Mouse (Mus musculus) heart, postnatal 36 days (tissue): ENCODE data around the gene Dnaic1. TPM values are rescaled to one million over a fixed set of nuclear protein-coding genes. Genes with fewer than 3 reads are reported as not detected.
"Not testable (repeated sequence)": the region's sequence is repeated elsewhere in the genome, so short reads cannot be mapped to it uniquely, and the experiment has no call there.

Experiments used
- DNase-seq, 2 experiments: peaks; one replicate each; pipeline ENCODE4 v3.0.0; 2021 to 2022
- intact Hi-C: fragments of 180-260 bp; cut with DNase I; formaldehyde crosslinking; loops from one replicate; pipeline ENCODE4 v1.15.1; 2025
- total RNA-seq, 2 experiments: library from RNA; stranded (reverse); gene quantifications; 2 replicates each; pipeline ENCODE4 v1.2.3; 2021

Dnaic1 gene
- total RNA-seq, 2 experiments from 2014 or later = 2.6 to 3.7 TPM

GRCm38 (mm10) chr4:41659556-41659955 lies 90.0 kb downstream of the Dnaic1 start:
- no peak for DNase-seq
- intact Hi-C loops = no loop called here

- intact Hi-C loops = no loop called here
- DNase-seq = no peak
Observed at GRCm38 (mm10) chr4:41660851-41661430, 91.4 kb downstream of the Dnaic1 start.

GRCm38 (mm10) chr4:41662723-41663122 lies 93.1 kb downstream of the Dnaic1 start:
- intact Hi-C loops = no loop called here
- no peak for DNase-seq

- intact Hi-C loops = no loop called here
- DNase-seq = no peak
Observed at GRCm38 (mm10) chr4:41663614-41664013, 94.0 kb downstream of the Dnaic1 start.

- no peak for DNase-seq
- intact Hi-C loops = no loop called here
Observed at GRCm38 (mm10) chr4:41664533-41664932, 95.0 kb downstream of the Dnaic1 start.

GRCm38 (mm10) chr4:41665009-41665675 lies 95.6 kb downstream of the Dnaic1 start:
- DNase-seq = no peak

GRCm38 (mm10) chr4:41666646-41667045 lies 97.1 kb downstream of the Dnaic1 start:
- no peak for DNase-seq
- intact Hi-C loops = no loop called here

More at GRCm38 (mm10) chr4:41665009-41665675, 95.6 kb downstream of the Dnaic1 start:
- intact Hi-C loops = no loop called here

GRCm38 (mm10) chr4:41670836-41671235 lies 101.3 kb downstream of the Dnaic1 start:
- intact Hi-C loops = no loop called here
- no peak for DNase-seq

- intact Hi-C loops = no loop called here
Observed at GRCm38 (mm10) chr4:41671500-41671899, 101.9 kb downstream of the Dnaic1 start.

GRCm38 (mm10) chr4:41671963-41672480 lies 102.4 kb downstream of the Dnaic1 start:
- intact Hi-C loops = no loop called here
- no peak for DNase-seq

More at GRCm38 (mm10) chr4:41671500-41671899, 101.9 kb downstream of the Dnaic1 start:
- DNase-seq = no peak

GRCm38 (mm10) chr4:41672522-41672963 lies 103.0 kb downstream of the Dnaic1 start:
- intact Hi-C loops = no loop called here
- no peak for DNase-seq

- intact Hi-C loops = no loop called here
- DNase-seq = no peak
Observed at GRCm38 (mm10) chr4:41673186-41673585, 103.6 kb downstream of the Dnaic1 start.

- intact Hi-C loops = no loop called here
- DNase-seq = no peak
Observed at GRCm38 (mm10) chr4:41676248-41677005, 106.9 kb downstream of the Dnaic1 start.

- no peak for DNase-seq
- intact Hi-C loops = no loop called here
Observed at GRCm38 (mm10) chr4:41677006-41677629, 107.5 kb downstream of the Dnaic1 start.

- intact Hi-C loops = no loop called here
- no peak for DNase-seq
Observed at GRCm38 (mm10) chr4:41678863-41679262, 109.3 kb downstream of the Dnaic1 start.

- intact Hi-C loops = no loop called here
- no peak for DNase-seq
Observed at GRCm38 (mm10) chr4:41679291-41679690, 109.7 kb downstream of the Dnaic1 start.

GRCm38 (mm10) chr4:41681176-41681575 lies 111.6 kb downstream of the Dnaic1 start:
- intact Hi-C loops = no loop called here
- no peak for DNase-seq

- intact Hi-C loops = no loop called here
- no peak for DNase-seq
Observed at GRCm38 (mm10) chr4:41681947-41682346, 112.4 kb downstream of the Dnaic1 start.

- DNase-seq = no peak
- intact Hi-C loops = no loop called here
Observed at GRCm38 (mm10) chr4:41682789-41683188, 113.2 kb downstream of the Dnaic1 start.

GRCm38 (mm10) chr4:41683303-41683702 lies 113.7 kb downstream of the Dnaic1 start:
- intact Hi-C loops, DNase-seq: not testable (repeated sequence)
